Mouse (Mus musculus) kidney, postnatal 4 days (tissue): ENCODE results near the gene Mthfr.
"Not testable (repeated sequence)": the region's sequence is repeated elsewhere in the genome, so short reads cannot be mapped to it uniquely, and the experiment has no call there.

Experiments used
- DNase-seq, 2 experiments: peaks; one replicate each; pipeline ENCODE4 v3.0.0; 2021; ENCODE audit warnings: mixed read lengths in 2 of 2

The Mthfr gene

GRCm38 (mm10) chr4:148040029-148040830 is 1.4 kb downstream of the Mthfr start:
- no peak for DNase-seq

GRCm38 (mm10) chr4:148040933-148041610 is 2.2 kb downstream of the Mthfr start:
- peak; percentile 83 to 90 for DNase-seq

DNA sequence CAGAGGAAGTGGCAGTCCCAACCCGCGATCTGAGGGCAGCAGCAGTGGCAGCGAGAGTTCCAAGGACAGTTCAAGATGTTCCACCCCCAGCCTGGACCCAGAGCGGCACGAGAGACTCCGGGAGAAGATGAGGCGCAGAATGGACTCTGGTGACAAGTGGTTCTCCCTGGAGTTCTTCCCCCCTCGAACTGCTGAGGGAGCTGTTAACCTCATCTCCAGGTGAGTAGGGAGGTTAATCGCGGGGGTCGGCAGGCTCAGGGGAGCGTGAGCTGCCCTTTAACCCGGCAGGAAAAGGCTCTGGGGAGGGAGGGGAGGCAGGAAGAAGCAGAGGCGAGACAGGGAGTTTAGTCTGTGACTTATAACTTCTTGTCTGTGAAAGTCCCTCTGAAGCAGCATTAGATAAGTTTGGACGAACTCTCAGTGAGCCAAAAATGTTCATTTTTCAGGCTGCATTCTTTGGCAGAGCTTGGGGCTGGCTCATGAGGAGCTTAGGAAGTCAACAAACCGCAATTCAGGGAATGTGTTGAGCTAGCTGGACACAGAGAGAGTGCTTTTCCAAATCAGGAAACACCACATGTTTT is 2.8 kb downstream of the Mthfr start:
- peak; percentile 54 to 66 for DNase-seq

DNA sequence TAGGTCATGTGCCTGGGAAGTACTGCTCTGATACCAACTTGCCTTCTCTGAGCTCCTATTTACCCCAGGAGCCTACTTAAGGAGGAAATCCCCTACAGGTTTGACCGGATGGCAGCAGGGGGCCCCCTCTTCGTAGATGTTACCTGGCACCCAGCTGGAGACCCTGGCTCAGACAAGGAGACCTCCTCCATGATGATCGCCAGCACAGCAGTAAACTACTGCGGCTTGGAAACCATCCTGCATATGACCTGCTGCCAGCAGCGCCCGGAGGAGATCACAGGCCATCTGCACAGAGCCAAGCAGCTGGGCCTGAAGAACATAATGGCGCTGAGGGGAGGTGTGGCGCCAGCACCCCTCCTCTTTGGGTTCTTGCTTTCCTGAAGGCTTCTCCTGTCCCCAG is 4.5 kb downstream of the Mthfr start:
- DNase-seq = not testable (repeated sequence)

GRCm38 (mm10) chr4:148044113-148044512 is 5.2 kb downstream of the Mthfr start:
- no peak for DNase-seq

DNA sequence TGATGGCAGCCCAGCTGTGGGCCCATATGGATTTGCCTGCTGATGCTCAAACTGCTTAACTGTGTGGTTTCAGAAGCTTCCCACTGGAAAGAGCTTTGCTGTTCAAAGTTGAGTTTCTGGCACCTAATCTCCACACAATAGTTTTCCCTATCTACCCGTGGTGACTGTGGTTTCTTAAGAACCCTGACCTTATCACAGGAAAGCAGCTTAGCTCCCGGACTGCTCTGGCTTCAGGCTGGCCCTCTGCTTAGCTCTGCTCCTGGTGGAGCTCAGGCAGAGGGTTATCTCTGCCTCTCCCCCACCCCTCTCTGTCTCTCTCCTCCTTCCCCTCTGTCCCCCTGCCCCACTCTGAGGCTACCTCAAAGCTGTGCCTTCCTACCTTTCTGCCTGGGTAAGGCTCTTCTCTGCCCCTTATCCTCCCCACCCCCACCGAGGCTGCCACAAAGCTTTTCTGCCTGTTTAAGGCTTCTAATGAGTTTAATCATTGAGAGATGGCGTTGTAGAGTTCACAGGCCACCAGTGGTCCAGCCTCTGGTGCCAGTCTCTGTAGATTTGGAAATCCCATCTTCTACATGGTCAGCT is 7.7 kb downstream of the Mthfr start:
- DNase-seq = peak; percentile 31 to 54

GRCm38 (mm10) chr4:148050396-148050914 is 11.6 kb downstream of the Mthfr start:
- not testable (repeated sequence) for DNase-seq

GRCm38 (mm10) chr4:148051046-148051776 is 12.3 kb downstream of the Mthfr start:
- DNase-seq = no peak

- no peak for DNase-seq
These were observed 13.0 kb downstream of the Mthfr start for GRCm38 (mm10) chr4:148051886-148052285.

DNA sequence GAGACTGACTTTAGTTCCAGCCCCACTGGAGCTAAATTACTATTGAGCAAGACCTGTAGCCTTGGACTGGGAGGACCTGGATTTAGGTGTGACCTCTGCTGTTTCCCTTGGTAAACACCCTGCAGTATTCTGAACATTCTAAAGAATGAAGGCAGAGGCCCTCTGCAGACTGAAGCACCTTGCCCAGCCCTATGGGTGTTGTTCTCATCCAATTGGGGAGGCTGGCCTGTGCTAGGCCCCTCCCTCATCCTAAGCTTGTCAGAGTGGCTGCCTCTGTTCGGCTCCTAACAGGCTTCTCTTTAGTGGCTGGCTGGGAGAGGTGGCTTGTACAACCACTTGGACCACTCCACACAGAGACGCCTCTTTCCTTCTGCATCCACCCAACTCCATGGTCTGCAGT is 14.1 kb downstream of the Mthfr start:
- DNase-seq = no peak

- no peak for DNase-seq
These were observed 14.6 kb downstream of the Mthfr start for GRCm38 (mm10) chr4:148053417-148053920.

GRCm38 (mm10) chr4:148054961-148055695 is 16.3 kb downstream of the Mthfr start:
- DNase-seq = no peak

GRCm38 (mm10) chr4:148056246-148056645 is 17.4 kb downstream of the Mthfr start:
- no peak for DNase-seq

DNA sequence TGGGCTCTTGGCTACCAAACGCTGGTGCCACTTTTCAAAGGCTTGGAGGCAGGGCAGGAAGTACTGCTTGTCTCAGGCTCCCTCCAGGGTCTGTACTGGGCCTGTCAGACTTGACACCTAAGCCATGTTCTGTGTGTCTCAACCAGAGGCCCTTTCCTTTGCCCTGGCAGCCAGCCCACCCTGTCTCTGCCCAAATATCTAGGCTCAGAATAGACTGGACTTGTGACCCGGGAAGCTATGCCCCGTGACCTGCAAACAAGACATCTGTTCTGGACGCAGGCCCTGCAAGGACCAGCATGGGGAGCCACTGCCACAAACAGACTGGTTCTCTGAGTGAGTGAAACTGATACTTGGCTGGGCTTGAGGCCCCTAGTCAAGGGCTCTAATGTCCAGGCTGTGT is 17.9 kb downstream of the Mthfr start:
- DNase-seq = peak in 1 of 2 experiments; percentile 35

DNA sequence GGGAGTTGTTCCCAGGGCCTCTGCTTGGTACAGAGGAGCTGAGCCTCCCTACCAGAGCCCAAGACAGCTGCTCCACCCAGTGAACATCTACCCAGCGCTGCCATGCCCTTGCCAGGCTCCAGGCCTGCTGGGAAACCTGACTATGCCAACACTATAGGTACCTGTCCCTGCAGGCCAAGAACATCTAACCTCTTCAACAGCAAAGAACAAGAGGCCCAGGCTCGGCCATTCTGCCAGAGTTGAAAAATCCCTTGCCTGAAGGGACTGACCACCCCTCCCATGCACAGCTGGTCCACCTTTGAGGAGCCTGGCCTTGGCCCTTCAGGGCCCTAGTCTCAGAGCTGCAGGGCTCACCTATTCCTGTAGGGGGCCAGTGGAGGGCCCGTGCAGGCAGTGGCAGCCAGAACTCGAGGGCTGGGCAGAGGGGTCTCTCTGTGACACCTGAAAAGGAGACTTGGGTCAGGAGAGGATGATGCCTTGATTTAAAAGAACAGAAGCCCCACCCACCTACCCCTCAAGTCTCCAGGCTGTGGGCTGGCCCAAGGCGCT is 18.9 kb downstream of the Mthfr start:
- peak in 1 of 2 experiments; percentile 31 for DNase-seq

DNA sequence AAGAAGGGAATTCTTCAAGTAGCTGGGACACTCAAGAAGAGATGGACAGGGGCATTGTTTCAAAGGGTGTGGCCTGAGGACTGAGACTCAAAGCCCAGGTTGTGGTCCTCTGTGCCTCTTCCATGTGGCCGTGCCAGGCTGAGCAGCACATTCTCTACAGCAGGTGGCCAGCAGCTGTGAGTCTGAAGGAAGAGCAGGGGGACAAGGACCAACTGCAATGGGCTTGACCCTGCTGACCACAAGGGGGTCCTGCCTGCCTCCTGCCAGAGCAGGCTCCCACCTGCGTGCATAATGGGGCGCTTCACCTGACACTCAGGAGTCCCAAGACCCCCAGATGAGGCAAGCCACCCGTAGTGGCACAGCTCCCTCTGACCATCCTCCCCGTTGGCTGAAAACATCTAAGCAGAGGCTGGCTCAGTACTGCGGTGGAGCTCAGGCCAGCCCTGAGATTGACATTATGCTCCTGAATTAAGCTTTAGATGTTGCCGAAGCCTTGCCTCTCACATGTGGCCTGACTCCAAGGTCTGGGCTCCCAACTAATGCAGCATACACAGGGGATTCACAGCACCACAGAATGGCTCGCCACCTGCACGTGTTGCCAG is 19.4 kb downstream of the Mthfr start:
- no peak for DNase-seq

GRCm38 (mm10) chr4:148058993-148059392 is 20.1 kb downstream of the Mthfr start:
- DNase-seq = no peak

DNA sequence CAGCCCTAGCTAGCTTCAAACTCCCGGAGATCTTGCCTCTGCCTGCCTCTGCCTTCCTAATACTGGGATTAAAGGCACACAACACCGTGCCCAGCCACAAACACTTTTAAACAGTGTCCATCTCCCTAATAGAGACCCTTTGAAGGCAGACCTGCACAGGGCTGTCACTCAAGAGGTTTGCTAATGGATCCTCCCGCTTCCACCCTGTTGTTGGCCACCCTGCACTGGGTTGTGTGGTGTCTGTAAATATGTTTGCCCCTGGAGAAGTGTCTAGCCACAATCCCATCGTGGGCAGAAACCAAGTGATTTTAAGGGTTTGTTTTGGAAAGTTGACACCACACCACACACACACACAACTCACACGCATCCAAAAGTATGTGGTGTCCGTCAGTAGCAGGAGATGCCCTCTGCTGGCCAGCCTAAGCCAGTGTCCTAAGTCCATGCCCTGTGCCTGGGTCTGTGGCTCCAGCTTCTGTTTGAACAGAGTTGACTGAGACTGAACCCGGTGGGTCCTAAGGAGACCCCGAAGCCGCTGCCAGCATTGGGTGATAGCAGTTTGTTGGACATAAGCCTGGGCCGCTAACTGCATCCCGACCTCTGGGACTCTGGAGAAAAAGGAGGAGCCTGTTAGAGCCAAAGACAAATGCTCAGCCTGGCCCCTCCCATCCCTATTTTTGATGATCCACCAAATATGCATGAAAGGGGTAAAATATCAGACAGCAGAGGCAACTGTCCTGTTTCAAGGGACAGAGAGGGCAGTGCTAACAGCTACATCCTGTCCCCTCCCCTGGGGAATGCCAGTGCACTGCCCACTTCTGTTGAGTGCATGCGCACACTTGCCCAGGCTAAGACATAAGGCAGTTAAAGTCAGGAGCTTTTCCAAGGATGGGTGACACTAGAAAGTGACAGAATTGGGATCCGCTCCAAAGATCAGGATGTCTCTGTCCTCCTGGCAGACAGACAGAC is 21.5 kb downstream of the Mthfr start:
- DNase-seq = peak; percentile 71 to 77

- no peak for DNase-seq
These were observed 22.2 kb downstream of the Mthfr start for GRCm38 (mm10) chr4:148061086-148061480.
